ENCODE assay signal across 10 mouse cellular contexts in genomic region chr4:40877528-40877927, GRCm38 (mm10). TPM values are rescaled to one million over a fixed set of nuclear protein-coding genes. Genes with fewer than 3 reads are reported as not detected.
A peak's percentile ranks its signal among the peaks of the same experiment; 100 is the strongest.
DNase-seq lines count a peak whose midpoint lies in the region; ATAC-seq and TF ChIP-seq lines count a peak whose summit lies in the region.
"Had no signal": no experiment of that assay in that cellular context is flagged by ENCODE, and none has a peak within 500 bp of the region (broad histone marks: within the 10 kb centered on the region; RNA-seq: fewer than 3 reads in every experiment).

No protein-coding gene starts in this region.

- H3K9ac ChIP-seq in kidney, embryonic 15.5 days, result no peak overlapping the region
- peak overlapping the region; percentile 61 for H3K9ac ChIP-seq in MEL (ENCODE audit: control insufficient read depth, low read depth, low read length, poor library complexity, severe bottlenecking)
- 0 out of 2 replicates have a peak overlapping the region, but pooled peaks have one; percentile 6 for H3K9ac ChIP-seq in embryonic facial prominence, embryonic 13.5 days
- 0 out of 2 replicates have a peak overlapping the region, but pooled peaks have one; percentile 22 for H3K9ac ChIP-seq in liver, embryonic 12.5 days
- H3K9ac ChIP-seq in forebrain, embryonic 12.5 days, result no peak overlapping the region

- no peak overlapping the region for H3K4me3 ChIP-seq in kidney, embryonic 15.5 days (replicated peaks)
- H3K4me3 ChIP-seq in MEL (ENCODE audit: control insufficient read depth in 1 of 2, insufficient read depth in 1 of 2, low read depth in 2 of 2, low read length in 2 of 2), result peak overlapping the region; percentile 50 to 56
- H3K4me3 ChIP-seq in embryonic facial prominence, embryonic 13.5 days, result 0 out of 2 replicates have a peak overlapping the region, but pooled peaks have one; percentile 12
- H3K4me3 ChIP-seq in liver, embryonic 12.5 days, result no peak overlapping the region
- H3K4me3 ChIP-seq in forebrain, embryonic 12.5 days (replicated peaks), result no peak overlapping the region

- H3K79me2 ChIP-seq in MEL (ENCODE audit: control insufficient read depth, insufficient read depth, low read length, poor library complexity), result no peaks in the 10 kb centered on the region

- no peak for TF ChIP-seq RAD21 in MEL (IDR thresholded peaks at IDR 0.05; ENCODE audit: low read depth, low read length)

- no peaks in the 10 kb centered on the region for H3K27me3 ChIP-seq in kidney, embryonic 15.5 days
- no peaks in the 10 kb centered on the region for H3K27me3 ChIP-seq in MEL (ENCODE audit: control insufficient read depth in 1 of 2, insufficient read depth in 2 of 2, low read length in 2 of 2)
- H3K27me3 ChIP-seq in embryonic facial prominence, embryonic 13.5 days, result no peaks in the 10 kb centered on the region
- H3K27me3 ChIP-seq in liver, embryonic 12.5 days (replicated peaks), result no peaks in the 10 kb centered on the region
- H3K27me3 ChIP-seq in forebrain, embryonic 12.5 days, result no peaks in the 10 kb centered on the region

- H3K4me1 ChIP-seq in kidney, embryonic 15.5 days, result peaks cover 39% of the 10 kb centered on the region
- peaks cover 0 to 15% of the 10 kb centered on the region in 2 experiments; a peak in 3 of 4 replicates for H3K4me1 ChIP-seq in MEL (ENCODE audit: control insufficient read depth in 1 of 2, insufficient read depth in 2 of 2, low read length in 2 of 2)
- peaks cover 48% of the 10 kb centered on the region for H3K4me1 ChIP-seq in embryonic facial prominence, embryonic 13.5 days
- peaks cover 53% of the 10 kb centered on the region for H3K4me1 ChIP-seq in liver, embryonic 12.5 days
- peaks cover 11% of the 10 kb centered on the region for H3K4me1 ChIP-seq in forebrain, embryonic 12.5 days

- ATAC-seq in kidney, embryonic 15.5 days (replicated peaks; ENCODE audit: low FRiP score), result no peak
- ATAC-seq in embryonic facial prominence, embryonic 13.5 days (ENCODE audit: insufficient number of reproducible peaks, insufficient read depth, low FRiP score, low TSS enrichment, low read depth), result no peak
- 0 out of 2 replicates have a peak, but pooled peaks have one; percentile 22 for ATAC-seq in liver, embryonic 12.5 days
- ATAC-seq in forebrain, embryonic 12.5 days (ENCODE audit: low FRiP score), result no peak

- peak overlapping the region; percentile 72 for H3K27ac ChIP-seq in kidney, embryonic 15.5 days
- peak overlapping the region; percentile 29 for H3K27ac ChIP-seq in MEL (ENCODE audit: control insufficient read depth, low read depth, low read length)
- H3K27ac ChIP-seq in embryonic facial prominence, embryonic 13.5 days, result peak overlapping the region; percentile 86
- H3K27ac ChIP-seq in liver, embryonic 12.5 days, result peak overlapping the region; percentile 27; the same call in 1 of the 2 replicates
- H3K27ac ChIP-seq in forebrain, embryonic 12.5 days, result no peak overlapping the region

- WGBS in kidney, embryonic 15.5 days, result 78% methylated on average over 5 of the region's 5 CpGs
- WGBS in embryonic facial prominence, embryonic 13.5 days, result 71% methylated on average over 5 of the region's 5 CpGs
- 30% methylated on average over 5 of the region's 5 CpGs for WGBS in liver, embryonic 12.5 days (ENCODE audit: insufficient replicate concordance)
- 87% methylated on average over 5 of the region's 5 CpGs for WGBS in forebrain, embryonic 12.5 days

- peak; percentile 31 to 39; a peak in 2 of 4 replicates for TF ChIP-seq EP300 in MEL (IDR thresholded peaks at IDR 0.05; ENCODE audit: low read depth in 1 of 2, low read length in 2 of 2)

- H3K4me2 ChIP-seq in kidney, embryonic 15.5 days, result peak overlapping the region; percentile 35
- peak overlapping the region; percentile 46 for H3K4me2 ChIP-seq in embryonic facial prominence, embryonic 13.5 days
- peak overlapping the region; percentile 58 for H3K4me2 ChIP-seq in liver, embryonic 12.5 days
- H3K4me2 ChIP-seq in forebrain, embryonic 12.5 days, result no peak overlapping the region

- no peak for TF ChIP-seq POLR2A in MEL (IDR thresholded peaks at IDR 0.05; ENCODE audit: control insufficient read depth in 1 of 2, insufficient read depth in 1 of 2, low read depth in 1 of 2, low read length in 2 of 2, poor library complexity in 1 of 2)

- no peak for TF ChIP-seq CTCF in MEL (IDR thresholded peaks at IDR 0.05 in 2 of 3, conservative IDR thresholded peaks at IDR 0.05 in 1 of 3; ENCODE audit: control insufficient read depth in 1 of 3, insufficient read depth in 1 of 3, low read depth in 2 of 3, low read length in 3 of 3, poor library complexity in 1 of 3, severe bottlenecking in 1 of 3)

- DNase-seq in kidney, postnatal 10 days, result no peak
- DNase-seq in MEL (ENCODE audit: low read depth, low spot score), result peak; percentile 56
- no peak for DNase-seq in right cerebral cortex, postnatal 14 days

- no peaks in the 10 kb centered on the region for H3K36me3 ChIP-seq in kidney, embryonic 15.5 days
- peaks cover 0 to 6% of the 10 kb centered on the region in 2 experiments; a peak in 2 of 4 replicates for H3K36me3 ChIP-seq in MEL (ENCODE audit: control insufficient read depth in 1 of 2, insufficient read depth in 2 of 2, low read length in 2 of 2)
- no peaks in the 10 kb centered on the region for H3K36me3 ChIP-seq in embryonic facial prominence, embryonic 13.5 days
- no peaks in the 10 kb centered on the region for H3K36me3 ChIP-seq in liver, embryonic 12.5 days
- no peaks in the 10 kb centered on the region for H3K36me3 ChIP-seq in forebrain, embryonic 12.5 days (replicated peaks)

- no peaks in the 10 kb centered on the region for H3K9me3 ChIP-seq in kidney, embryonic 15.5 days (replicated peaks)
- no peaks in the 10 kb centered on the region for H3K9me3 ChIP-seq in MEL (replicated peaks; ENCODE audit: insufficient read depth, low read length)
- no peaks in the 10 kb centered on the region for H3K9me3 ChIP-seq in embryonic facial prominence, embryonic 13.5 days
- H3K9me3 ChIP-seq in liver, embryonic 12.5 days (replicated peaks), result no peaks in the 10 kb centered on the region
- H3K9me3 ChIP-seq in forebrain, embryonic 12.5 days, result no peaks in the 10 kb centered on the region

TF ChIP-seq in MEL, 35 proteins besides CTCF, POLR2A, EP300 and RAD21:
- peak; percentile 46; the same call in 1 of the 2 replicates for TF ChIP-seq RCOR1 (IDR thresholded peaks at IDR 0.05; ENCODE audit: low read depth, low read length)
- TF ChIP-seq E2F4 (IDR thresholded peaks at IDR 0.05; ENCODE audit: borderline replicate concordance, low read depth, low read length), result no peak
- TF ChIP-seq CHD1 (IDR thresholded peaks at IDR 0.05; ENCODE audit: low read depth, low read length), result no peak
- TF ChIP-seq ELF1 (IDR thresholded peaks at IDR 0.05; ENCODE audit: low read depth, low read length), result no peak
- TF ChIP-seq GABPA (IDR thresholded peaks at IDR 0.05; ENCODE audit: low read depth, low read length), result no peak
- TF ChIP-seq NRF1 (IDR thresholded peaks at IDR 0.05; ENCODE audit: insufficient read depth, low read depth, low read length, poor library complexity, severe bottlenecking), result no peak
- TF ChIP-seq POLR2AphosphoS2 (IDR thresholded peaks at IDR 0.05; ENCODE audit: low read length), result no peak
- 0 out of 2 replicates have a peak, but pooled peaks have one; percentile 41 for TF ChIP-seq MAZ (IDR thresholded peaks at IDR 0.05; ENCODE audit: low read depth, low read length)
- no peak for TF ChIP-seq BHLHE40 (IDR thresholded peaks at IDR 0.05; ENCODE audit: borderline replicate concordance, low read depth, low read length)
- peak; percentile 73 for TF ChIP-seq TCF12 (IDR thresholded peaks at IDR 0.05; ENCODE audit: low read depth, low read length)
- TF ChIP-seq MAFK (IDR thresholded peaks at IDR 0.05; ENCODE audit: borderline replicate concordance, low read depth, low read length), result no peak
- TF ChIP-seq POLR2AphosphoS5 (IDR thresholded peaks at IDR 0.05; ENCODE audit: borderline replicate concordance, low read depth, low read length), result no peak
- no peak for TF ChIP-seq JUND (IDR thresholded peaks at IDR 0.05; ENCODE audit: low read depth, low read length)
- TF ChIP-seq UBTF (IDR thresholded peaks at IDR 0.05; ENCODE audit: borderline replicate concordance, insufficient read depth, low read depth, low read length), result no peak
- TF ChIP-seq ZMIZ1 (IDR thresholded peaks at IDR 0.05; ENCODE audit: low read depth, low read length), result no peak
- TF ChIP-seq GATA1 (IDR thresholded peaks at IDR 0.05; ENCODE audit: low read depth, low read length), result peak; percentile 42; the same call in 1 of the 2 replicates
- TF ChIP-seq ZNF384 (IDR thresholded peaks at IDR 0.05; ENCODE audit: low read depth, low read length), result no peak

RNA-seq across cellular contexts. Expression of gene B4galt1, which starts 23.7 kb away (rescaled TPM):
- polyA plus RNA-seq in kidney, embryonic 15.5 days (2015; fragmentation: Nextera tagmentation; extraction: Ambion mirVana), result 46.3 and 46.4 TPM in 2 replicates
- 10.8 TPM in 2 replicates for total RNA-seq in MEL (2012; rRNA removed)
- 10 to 100 TPM in 1 of 2 experiments, not detected in 1; 22.5 TPM for polyA plus RNA-seq in MEL (2012; ENCODE audit: insufficient read depth in 1 of 2, insufficient read length in 2 of 2, low read depth in 1 of 2, low replicate concordance in 2 of 2, missing spikeins in 1 of 2)
- polyA plus RNA-seq in embryonic facial prominence, embryonic 13.5 days (2015; fragmentation: Nextera tagmentation; extraction: Ambion mirVana), result 39.7 and 39.9 TPM in 2 replicates
- 39.6 and 40.0 TPM in 2 replicates for polyA plus RNA-seq in liver, embryonic 12.5 days (2016; fragmentation: Nextera tagmentation; extraction: Ambion mirVana)
- polyA plus RNA-seq in forebrain, embryonic 12.5 days (2016; fragmentation: Nextera tagmentation; extraction: Ambion mirVana), result 12.8 and 14.0 TPM in 2 replicates

RNA-seq across cellular contexts. Expression of gene Spink4, which starts 42.3 kb away (rescaled TPM):
- 1.1 and 31.9 TPM in 2 replicates for polyA plus RNA-seq in kidney, embryonic 15.5 days (2015; fragmentation: Nextera tagmentation; extraction: Ambion mirVana)
- total RNA-seq in MEL (2012; rRNA removed), result 1.4 TPM in 1 of 2 replicates, not detected in the other
- under 1 TPM in 1 of 2 experiments, not detected in 1; 0.19 TPM for polyA plus RNA-seq in MEL (2012; ENCODE audit: insufficient read depth in 1 of 2, insufficient read length in 2 of 2, low read depth in 1 of 2, low replicate concordance in 2 of 2, missing spikeins in 1 of 2)
- not detected in 2 replicates for polyA plus RNA-seq in embryonic facial prominence, embryonic 13.5 days (2015; fragmentation: Nextera tagmentation; extraction: Ambion mirVana)
- 0.58 TPM in 1 of 2 replicates, not detected in the other for polyA plus RNA-seq in liver, embryonic 12.5 days (2016; fragmentation: Nextera tagmentation; extraction: Ambion mirVana)
- not detected in 2 replicates for polyA plus RNA-seq in forebrain, embryonic 12.5 days (2016; fragmentation: Nextera tagmentation; extraction: Ambion mirVana)
- total RNA-seq: hematopoietic stem cell, adult 5-6 weeks; left cerebral cortex, adult 8-10 months had no signal
- polyA plus RNA-seq: midbrain, embryonic 14.5 days had no signal

Comparison
In these comparisons a context has a peak if more than half of its experiments do, and no peak if none do; other contexts are left out.
1. H3K4me3 ChIP-seq: peak in MEL (2 of 2) and embryonic facial prominence, embryonic 13.5 days (single experiment); none in kidney, embryonic 15.5 days (single experiment), liver, embryonic 12.5 days (single experiment) and forebrain, embryonic 12.5 days (single experiment).
2. H3K9ac ChIP-seq: peak in MEL (single experiment), embryonic facial prominence, embryonic 13.5 days (single experiment) and liver, embryonic 12.5 days (single experiment); none in kidney, embryonic 15.5 days (single experiment) and forebrain, embryonic 12.5 days (single experiment).